Mouse (Mus musculus) limb, embryonic 10.5 days (tissue): ENCODE data around the gene Olfr1132. TPM values are rescaled to one million over a fixed set of nuclear protein-coding genes. Genes with fewer than 3 reads are reported as not detected.
"Not testable (repeated sequence)": the region's sequence is repeated elsewhere in the genome, so short reads cannot be mapped to it uniquely, and the experiment has no call there.

ENCODE experiments used
- DNase-seq: peaks from one replicate; pipeline ENCODE4 v3.0.0-alpha.2; 2017; ENCODE audit warnings: low spot score
- H3K27ac ChIP-seq: fragments of 300-500 bp; sonication (generic); 2 replicates; pipeline ENCODE4 v1.5.1; 2016; ENCODE audit warnings: mild to moderate bottlenecking
- H3K27me3 ChIP-seq: fragments of 300-500 bp; sonication (generic); 2 replicates; pipeline ENCODE4 v1.6.1; 2016; ENCODE audit warnings: low read depth, mild to moderate bottlenecking; ENCODE audit not compliant: poor library complexity, severe bottlenecking
- H3K36me3 ChIP-seq: fragments of 300-500 bp; sonication (generic); 2 replicates; pipeline ENCODE4 v1.6.1; 2016; ENCODE audit warnings: mild to moderate bottlenecking, moderate library complexity
- H3K4me1 ChIP-seq: fragments of 300-500 bp; sonication (generic); 2 replicates; pipeline ENCODE4 v1.6.1; 2016
- H3K4me3 ChIP-seq: fragments of 300-500 bp; sonication (generic); 2 replicates; pipeline ENCODE4 v1.5.1; 2016; ENCODE audit warnings: mild to moderate bottlenecking, moderate library complexity
- H3K9me3 ChIP-seq: fragments of 300-500 bp; sonication (generic); replicated peaks from 2 replicates; pipeline ENCODE4 v1.6.1; 2016; ENCODE audit warnings: mild to moderate bottlenecking
- WGBS: fragments of 180-500 bp; shearing (Covaris S2); methylation state at CpG from one replicate; pipeline ENCODE4 v1.1.7; 2016; 5-methylcytosine and 5-hydroxymethylcytosine counted together
- polyA plus RNA-seq: library from polyadenylated mRNA; unstranded; fragments of >200 nt; fragmentation: Nextera tagmentation; extraction: Ambion mirVana; gene quantifications from 2 replicates; pipeline ENCODE4 v1.2.1, GENCODE M21; 2016

Olfr1132 gene
- not detected in 2 replicates for polyA plus RNA-seq

GRCm38 (mm10) chr2:87637435-87637834, at the start of gene Olfr1132:
Olfr1132 (minus strand) TSS chr2:87637535.
- H3K4me1 ChIP-seq, result no peaks in the 10 kb centered on the region
- DNase-seq, result no peak

GRCm38 (mm10) chr2:87673564-87673963, 36.2 kb upstream of the Olfr1132 start, which contains the start of gene Olfr1135:
Olfr1135 (minus strand) TSS chr2:87673664.
- Histone ChIP-seq H3K4me3 (no peak within 1 kb of the TSS), H3K9me3 (no peaks in the 10 kb centered on the region), H3K36me3 (no peaks in the 10 kb centered on the region), H3K4me1 (no peaks in the 10 kb centered on the region), H3K27me3 (no peaks in the 10 kb centered on the region), H3K27ac (no peak within 1 kb of the TSS)
- no peak for DNase-seq
- WGBS, result 38% methylated on average over 1 of the region's 1 CpGs

More at GRCm38 (mm10) chr2:87637435-87637834, at the start of gene Olfr1132:
- no peaks in the 10 kb centered on the region for H3K9me3 ChIP-seq
- no peak within 1 kb of the TSS for H3K4me3 ChIP-seq
- H3K36me3 ChIP-seq, result no peaks in the 10 kb centered on the region
- no peak within 1 kb of the TSS for H3K27ac ChIP-seq
- H3K27me3 ChIP-seq, result no peaks in the 10 kb centered on the region

GRCm38 (mm10) chr2:87658360-87658759, 21.0 kb upstream of the Olfr1132 start, which contains the start of gene Olfr1134:
Olfr1134 (minus strand) TSS chr2:87658460.
- DNase-seq, result no peak
- Histone ChIP-seq H3K36me3 (no peaks in the 10 kb centered on the region), H3K9me3 (no peaks in the 10 kb centered on the region), H3K4me3 (no peak within 1 kb of the TSS), H3K27ac (no peak within 1 kb of the TSS), H3K4me1 (no peaks in the 10 kb centered on the region), H3K27me3 (no peaks in the 10 kb centered on the region)
- WGBS, result 90% methylated on average over 2 of the region's 2 CpGs

GRCm38 (mm10) chr2:87647274-87647673, 9.9 kb upstream of the Olfr1132 start, which contains the start of gene Olfr1133:
Olfr1133 (minus strand) TSS chr2:87647374.
- no peak within 1 kb of the TSS for H3K27ac ChIP-seq
- H3K27me3 ChIP-seq, result no peaks in the 10 kb centered on the region
- no peaks in the 10 kb centered on the region for H3K36me3 ChIP-seq
- no peaks in the 10 kb centered on the region for H3K4me1 ChIP-seq
- no peak for DNase-seq
- H3K9me3 ChIP-seq, result no peaks in the 10 kb centered on the region
- H3K4me3 ChIP-seq, result no peak within 1 kb of the TSS

- no peak for DNase-seq
- Histone ChIP-seq H3K4me3 (no peak overlapping the region), H3K9me3 (no peaks in the 10 kb centered on the region), H3K27me3 (no peaks in the 10 kb centered on the region), H3K4me1 (no peaks in the 10 kb centered on the region), H3K27ac (no peak overlapping the region), H3K36me3 (no peaks in the 10 kb centered on the region)
Observed at GRCm38 (mm10) chr2:87642441-87642840, 5.1 kb upstream of the Olfr1132 start.

- Histone ChIP-seq H3K4me3 (no peak within 1 kb of the TSS), H3K36me3 (no peaks in the 10 kb centered on the region), H3K27ac (no peak within 1 kb of the TSS), H3K4me1 (no peaks in the 10 kb centered on the region), H3K9me3 (no peaks in the 10 kb centered on the region), H3K27me3 (no peaks in the 10 kb centered on the region)
- 72% methylated on average over 3 of the region's 3 CpGs for WGBS
- no peak for DNase-seq
Observed at GRCm38 (mm10) chr2:87626804-87627203, 10.5 kb downstream of the Olfr1132 start, which contains the start of gene Olfr1131. Olfr1131 (plus strand) TSS chr2:87627104.

GRCm38 (mm10) chr2:87605912-87606311, 31.4 kb downstream of the Olfr1132 start, which contains the start of gene Olfr1130:
Olfr1130 (plus strand) TSS chr2:87606212.
- H3K9me3 ChIP-seq, H3K4me3 ChIP-seq, H3K36me3 ChIP-seq, H3K27me3 ChIP-seq, H3K27ac ChIP-seq, H3K4me1 ChIP-seq, DNase-seq: not testable (repeated sequence)

Other genes with a start within 250 kb of the Olfr1132 start
- gene Olfr1123, start 220.9 kb downstream of the Olfr1132 start, polyA plus RNA-seq, result not detected in 2 replicates
- 0.06 and 0.11 TPM in 2 replicates for gene Olfr1124, start 207.3 kb downstream of the Olfr1132 start, polyA plus RNA-seq
- gene Olfr1126, start 183.6 kb downstream of the Olfr1132 start, polyA plus RNA-seq, result not detected in 2 replicates
- gene Pramel7, start 140.4 kb downstream of the Olfr1132 start, polyA plus RNA-seq, result not detected in 2 replicates
- not detected in 2 replicates for gene Pramel6, start 131.0 kb downstream of the Olfr1132 start, polyA plus RNA-seq
- gene Olfr153, start 105.7 kb downstream of the Olfr1132 start, polyA plus RNA-seq, result not detected in 2 replicates
- not detected in 2 replicates for gene Olfr1128, start 92.0 kb downstream of the Olfr1132 start, polyA plus RNA-seq
- not detected in 2 replicates for gene Olfr1129, start 63.6 kb downstream of the Olfr1132 start, polyA plus RNA-seq
- not detected in 2 replicates for gene Olfr1130, start 31.3 kb downstream of the Olfr1132 start, polyA plus RNA-seq
- not detected in 2 replicates for gene Olfr1131, start 10.4 kb downstream of the Olfr1132 start, polyA plus RNA-seq
- gene Olfr1133, start 9.8 kb upstream of the Olfr1132 start, polyA plus RNA-seq, result not detected in 2 replicates
- not detected in 2 replicates for gene Olfr1134, start 20.9 kb upstream of the Olfr1132 start, polyA plus RNA-seq
- gene Olfr1135, start 36.1 kb upstream of the Olfr1132 start, polyA plus RNA-seq, result not detected in 2 replicates
- not detected in 2 replicates for gene Olfr1136, start 56.4 kb upstream of the Olfr1132 start, polyA plus RNA-seq
- gene Olfr1137, start 75.6 kb upstream of the Olfr1132 start, polyA plus RNA-seq, result not detected in 2 replicates
- not detected in 2 replicates for gene Olfr1138, start 102.4 kb upstream of the Olfr1132 start, polyA plus RNA-seq
- gene Olfr1140, start 106.2 kb upstream of the Olfr1132 start, polyA plus RNA-seq, result not detected in 2 replicates
- not detected in 2 replicates for gene Olfr1141, start 116.5 kb upstream of the Olfr1132 start, polyA plus RNA-seq
- not detected in 2 replicates for gene Olfr152, start 141.9 kb upstream of the Olfr1132 start, polyA plus RNA-seq
- gene Olfr1143, start 163.1 kb upstream of the Olfr1132 start, polyA plus RNA-seq, result not detected in 2 replicates
- gene Olfr1145, start 172.3 kb upstream of the Olfr1132 start, polyA plus RNA-seq, result not detected in 2 replicates
- not detected in 2 replicates for gene Olfr1148, start 193.0 kb upstream of the Olfr1132 start, polyA plus RNA-seq
- gene Olfr1150-ps1, start 206.5 kb upstream of the Olfr1132 start, polyA plus RNA-seq, result not detected in 2 replicates
- not detected in 2 replicates for gene Olfr1151, start 218.3 kb upstream of the Olfr1132 start, polyA plus RNA-seq
- gene Olfr1152, start 229.0 kb upstream of the Olfr1132 start, polyA plus RNA-seq, result 0.03 TPM in 1 of 2 replicates, not detected in the other